Mouse (Mus musculus) midbrain, embryonic 14.5 days (tissue): ENCODE measurements at regions not wholly inside any gene's neighbourhood (a gene's known extent, or its start where the extent isn't known, plus 50 kb on each side); places are given as distances from the start of the nearest gene placed in this dataset.
"Not testable (repeated sequence)": the region's sequence is repeated elsewhere in the genome, so short reads cannot be mapped to it uniquely, and the experiment has no call there.

Experiments
- ATAC-seq: fragments of 200-750 bp; cut with Nextera tagmentation; 2 replicates; pipeline ENCODE4 v1.8.0; 2017; ENCODE audit warnings: moderate number of reproducible peaks, moderate library complexity; ENCODE audit not compliant: low FRiP score, low TSS enrichment
- DNase-seq: peaks from one replicate; pipeline ENCODE4 v3.0.0-alpha.2; 2015
- H3K27ac ChIP-seq: fragments of 300-500 bp; sonication (generic); replicated peaks from 2 replicates; pipeline ENCODE4 v1.5.1; 2014; ENCODE audit warnings: mild to moderate bottlenecking, low read depth, low read length, moderate library complexity
- H3K27me3 ChIP-seq: fragments of 300-500 bp; sonication (generic); 2 replicates; pipeline ENCODE4 v1.6.1; 2014; ENCODE audit warnings: low read length, control low read depth, mixed read lengths; ENCODE audit not compliant: control insufficient read depth, insufficient read depth
- H3K36me3 ChIP-seq: fragments of 300-500 bp; sonication (generic); 2 replicates; pipeline ENCODE4 v1.6.1; 2014; ENCODE audit warnings: low read length, control low read depth; ENCODE audit not compliant: control insufficient read depth, insufficient read depth
- H3K4me1 ChIP-seq: fragments of 300-500 bp; sonication (generic); 2 replicates; pipeline ENCODE4 v1.6.1; 2014; ENCODE audit warnings: mild to moderate bottlenecking, antibody characterized with exemption, low read length, control low read depth; ENCODE audit not compliant: control insufficient read depth, insufficient read depth
- H3K4me2 ChIP-seq: fragments of 300-500 bp; sonication (generic); 2 replicates; pipeline ENCODE4 v1.6.1; 2014; ENCODE audit warnings: mild to moderate bottlenecking, low read length, moderate library complexity
- H3K4me3 ChIP-seq: fragments of 300-500 bp; sonication (generic); replicated peaks from 2 replicates; pipeline ENCODE4 v1.5.1; 2014; ENCODE audit warnings: low read depth, low read length
- H3K9ac ChIP-seq: fragments of 300-500 bp; sonication (generic); replicated peaks from 2 replicates; pipeline ENCODE4 v1.6.1; 2014; ENCODE audit warnings: mild to moderate bottlenecking, low read length, moderate library complexity
- H3K9me3 ChIP-seq: fragments of 300-500 bp; sonication (generic); 2 replicates; pipeline ENCODE4 v1.6.1; 2016; ENCODE audit warnings: low read length, control low read depth, mixed read lengths; ENCODE audit not compliant: control insufficient read depth
- WGBS: fragments of 180-500 bp; shearing (Covaris S2); extraction: QIAGEN DNeasy Blood & Tissue Kit; methylation state at CpG from one replicate; pipeline ENCODE4 v1.1.7; 2014; 5-methylcytosine and 5-hydroxymethylcytosine counted together

DNA sequence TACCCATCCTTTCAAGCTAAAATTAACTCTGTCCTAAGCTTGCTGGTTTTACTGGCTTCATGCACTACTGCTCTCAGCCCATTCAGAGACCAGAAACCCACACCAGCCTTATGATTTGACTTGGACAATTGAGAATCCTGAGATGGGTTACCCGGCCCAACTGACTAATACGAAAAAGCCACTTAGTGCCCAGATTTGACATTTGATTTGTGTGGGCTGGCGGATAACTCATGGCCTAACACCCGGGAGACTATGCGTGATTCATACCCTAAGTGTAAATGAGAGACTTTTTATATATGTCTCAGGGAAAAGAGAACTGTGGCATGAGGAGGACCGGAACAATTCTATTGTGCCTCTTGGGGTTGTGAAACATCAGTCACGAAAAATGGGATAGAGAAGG lies 126.3 kb upstream of the Hpf1 start:
- no peaks in the 10 kb centered on the region for H3K27me3 ChIP-seq
- H3K27ac ChIP-seq: no peak overlapping the region
- no peaks in the 10 kb centered on the region for H3K4me1 ChIP-seq
- 89% methylated on average over 7 of the region's 7 CpGs for WGBS
- no peaks in the 10 kb centered on the region for H3K36me3 ChIP-seq
- H3K4me3 ChIP-seq: no peak overlapping the region
- H3K9me3 ChIP-seq: no peaks in the 10 kb centered on the region
- H3K9ac ChIP-seq: no peak overlapping the region
- no peak overlapping the region for H3K4me2 ChIP-seq
- ATAC-seq: no peak
- no peak for DNase-seq

DNA sequence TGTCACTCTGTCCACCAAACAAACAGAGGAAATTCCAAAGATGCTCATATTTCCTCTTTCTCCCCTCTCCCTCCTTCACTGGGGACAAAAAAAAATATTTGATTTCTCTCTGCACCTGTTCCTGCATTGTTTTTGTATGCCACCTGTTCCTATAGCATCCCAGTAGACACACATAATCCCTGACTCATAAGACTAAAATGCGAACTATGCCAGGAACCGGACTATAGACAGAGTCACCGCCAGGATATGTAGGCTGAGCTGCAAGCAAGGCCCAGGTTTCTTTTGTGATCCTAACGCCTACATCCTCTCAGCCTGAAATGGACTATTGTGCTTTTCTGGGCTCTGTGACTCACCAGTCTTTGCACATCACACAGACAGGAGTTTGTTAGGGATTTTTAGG lies 116.9 kb upstream of the Hpf1 start:
- ATAC-seq (no peak), DNase-seq (no peak)
- Histone ChIP-seq H3K4me3 (no peak overlapping the region), H3K9me3 (no peaks in the 10 kb centered on the region), H3K9ac (no peak overlapping the region), H3K27me3 (no peaks in the 10 kb centered on the region), H3K4me2 (no peak overlapping the region), H3K36me3 (no peaks in the 10 kb centered on the region), H3K27ac (no peak overlapping the region), H3K4me1 (no peaks in the 10 kb centered on the region)
- 63% methylated on average over 4 of the region's 4 CpGs for WGBS

DNA sequence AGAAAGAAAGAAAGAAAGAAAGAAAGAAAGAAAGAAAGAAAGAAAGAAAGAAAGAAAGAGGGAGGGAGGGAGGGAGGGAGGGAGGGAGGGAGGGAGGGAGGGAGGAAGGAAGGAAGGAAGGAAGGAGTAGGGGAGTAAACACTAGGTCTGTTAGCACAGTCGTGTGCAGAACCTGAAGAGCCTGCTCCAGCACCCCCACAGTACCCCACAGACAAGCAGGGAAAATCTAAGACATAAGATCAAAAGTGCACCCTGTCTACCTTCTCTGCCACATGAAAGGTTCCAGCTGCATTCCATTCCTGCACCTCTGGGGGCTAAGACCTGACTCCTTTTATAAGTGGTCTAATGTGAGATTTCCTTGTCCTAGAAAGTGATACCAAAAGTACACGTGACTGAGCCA lies 114.0 kb upstream of the Hpf1 start:
- ATAC-seq: not testable (repeated sequence)

DNA sequence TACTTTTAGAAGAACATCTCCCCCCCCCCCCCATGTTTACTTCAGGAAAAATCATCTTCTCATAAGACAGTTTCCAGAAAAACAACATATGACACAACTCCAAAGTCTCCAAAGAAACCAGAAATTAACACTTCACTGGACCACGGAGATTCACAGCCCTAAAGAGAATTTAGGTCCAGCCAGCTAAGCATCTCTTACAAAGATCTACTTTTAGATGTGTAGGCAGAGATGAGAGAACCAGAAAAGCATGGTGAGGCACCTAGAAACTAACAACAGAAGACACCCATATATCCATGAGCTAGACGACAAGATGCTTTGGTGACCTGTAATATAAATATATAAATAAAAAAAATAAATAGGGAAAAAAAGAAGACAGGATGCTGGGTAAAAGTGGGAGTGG lies 105.2 kb upstream of the Hpf1 start:
- Histone ChIP-seq H3K4me3 (no peak overlapping the region), H3K4me1 (no peaks in the 10 kb centered on the region), H3K27ac (no peak overlapping the region), H3K9ac (no peak overlapping the region), H3K27me3 (no peaks in the 10 kb centered on the region), H3K36me3 (no peaks in the 10 kb centered on the region), H3K9me3 (no peaks in the 10 kb centered on the region), H3K4me2 (no peak overlapping the region)
- no peak for DNase-seq
- 92% methylated on average over 2 of the region's 2 CpGs for WGBS
- no peak for ATAC-seq

More for the DNA sequence above, 114.0 kb upstream of the Hpf1 start:
- H3K9ac ChIP-seq, H3K4me3 ChIP-seq, H3K9me3 ChIP-seq, H3K27ac ChIP-seq, DNase-seq, H3K36me3 ChIP-seq, H3K27me3 ChIP-seq, H3K4me1 ChIP-seq, H3K4me2 ChIP-seq: not testable (repeated sequence)
- 61% methylated on average over 2 of the region's 2 CpGs for WGBS

DNA sequence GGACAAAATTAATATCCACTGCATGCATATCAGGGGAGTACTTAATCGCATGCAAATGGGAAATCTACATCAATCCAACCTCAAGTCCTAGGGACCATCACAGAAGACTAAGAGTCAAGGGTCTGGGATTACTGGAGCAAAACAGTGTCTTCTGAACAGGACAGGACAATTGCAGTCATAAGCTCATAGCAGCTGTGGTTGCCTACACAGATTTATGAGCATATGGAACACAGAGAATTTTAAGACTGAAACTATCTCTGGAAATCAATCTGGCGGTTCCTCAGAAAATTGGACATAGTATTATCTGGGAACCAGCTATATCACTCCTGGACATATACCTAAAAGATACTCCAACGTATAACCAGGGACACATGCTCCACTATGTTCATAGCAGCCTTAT lies 99.8 kb upstream of the Hpf1 start:
- 92% methylated on average over 3 of the region's 3 CpGs for WGBS
- H3K27me3 ChIP-seq: no peaks in the 10 kb centered on the region
- DNase-seq: no peak
- H3K9ac ChIP-seq: no peak overlapping the region
- ATAC-seq: no peak
- H3K4me2 ChIP-seq: no peak overlapping the region
- no peaks in the 10 kb centered on the region for H3K9me3 ChIP-seq
- H3K36me3 ChIP-seq: no peaks in the 10 kb centered on the region
- no peaks in the 10 kb centered on the region for H3K4me1 ChIP-seq
- H3K4me3 ChIP-seq: no peak overlapping the region
- H3K27ac ChIP-seq: no peak overlapping the region

DNA sequence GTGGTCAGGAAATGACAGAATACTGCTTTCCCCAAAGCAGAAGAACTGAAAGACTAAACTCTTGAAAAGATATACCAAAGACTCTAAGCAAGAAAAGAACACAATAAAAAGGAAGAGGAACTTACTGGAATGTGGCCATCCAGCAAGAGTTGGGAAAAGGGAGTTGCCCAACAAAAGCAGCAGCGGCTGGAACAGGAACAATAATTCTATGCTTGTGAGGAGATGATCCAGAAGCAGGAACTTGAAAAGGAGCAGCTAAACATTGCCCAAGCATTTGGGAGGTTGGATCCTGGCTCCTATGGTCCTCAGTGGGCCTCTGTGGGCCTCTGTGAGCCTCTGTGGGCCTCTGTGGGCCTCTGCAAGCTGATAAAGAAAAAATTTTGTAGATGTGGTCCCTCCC lies 97.7 kb upstream of the Hpf1 start:
- Histone ChIP-seq H3K9me3 (no peaks in the 10 kb centered on the region), H3K27ac (no peak overlapping the region), H3K27me3 (no peaks in the 10 kb centered on the region), H3K4me1 (no peaks in the 10 kb centered on the region), H3K36me3 (no peaks in the 10 kb centered on the region), H3K9ac (no peak overlapping the region), H3K4me3 (no peak overlapping the region), H3K4me2 (no peak overlapping the region)
- WGBS: 76% methylated on average over 1 of the region's 1 CpGs
- no peak for ATAC-seq
- no peak for DNase-seq

DNA sequence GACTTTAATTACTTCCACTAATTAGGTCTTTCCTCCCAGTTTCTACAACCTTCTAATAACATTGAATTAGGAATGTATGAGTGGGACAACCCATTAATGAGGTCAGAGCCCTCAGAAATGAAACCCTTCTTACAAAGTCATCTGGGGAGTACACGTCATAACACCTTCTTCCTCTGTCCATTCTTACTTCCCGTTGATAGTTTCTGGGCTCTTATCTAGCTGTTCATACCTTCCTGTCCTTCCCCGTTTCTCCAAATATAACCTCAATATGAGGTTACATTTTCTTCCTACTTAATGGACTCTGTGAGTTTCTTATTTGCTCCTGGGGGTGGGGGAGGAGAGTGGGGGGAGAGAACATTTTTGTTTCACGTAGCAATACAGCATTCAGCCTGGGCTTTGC lies 85.4 kb upstream of the Hpf1 start:
- no peaks in the 10 kb centered on the region for H3K9me3 ChIP-seq
- no peaks in the 10 kb centered on the region for H3K36me3 ChIP-seq
- no peak overlapping the region for H3K27ac ChIP-seq
- no peaks in the 10 kb centered on the region for H3K4me1 ChIP-seq
- H3K9ac ChIP-seq: no peak overlapping the region
- no peak for DNase-seq
- WGBS: 91% methylated on average over 4 of the region's 4 CpGs
- H3K4me3 ChIP-seq: no peak overlapping the region
- H3K4me2 ChIP-seq: no peak overlapping the region
- no peak for ATAC-seq
- no peaks in the 10 kb centered on the region for H3K27me3 ChIP-seq

DNA sequence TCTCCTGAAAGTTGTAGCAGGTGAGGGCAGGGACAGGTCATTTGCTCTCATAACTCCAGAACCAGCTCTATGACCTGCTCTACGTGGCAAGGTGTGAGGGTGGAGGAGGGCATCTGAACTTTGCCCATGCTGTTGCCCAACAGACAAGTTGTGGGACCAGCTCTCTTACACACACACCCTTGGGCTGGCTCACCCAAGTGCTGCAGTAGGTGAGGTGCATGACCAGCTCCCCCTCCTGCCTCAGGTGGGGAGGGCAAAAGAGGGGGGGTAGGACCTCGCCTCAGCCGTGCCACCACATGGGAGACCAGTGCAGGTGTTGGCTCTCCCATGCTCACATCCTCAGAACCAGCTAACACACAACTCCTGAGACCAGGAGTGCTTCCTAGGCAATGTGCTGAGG lies 83.4 kb upstream of the Hpf1 start:
- Histone ChIP-seq H3K9ac (no peak overlapping the region), H3K4me3 (no peak overlapping the region), H3K27me3 (no peaks in the 10 kb centered on the region), H3K27ac (no peak overlapping the region), H3K4me1 (no peaks in the 10 kb centered on the region), H3K9me3 (no peaks in the 10 kb centered on the region), H3K36me3 (no peaks in the 10 kb centered on the region), H3K4me2 (no peak overlapping the region)
- WGBS: 83% methylated on average over 3 of the region's 3 CpGs
- ATAC-seq (peak; percentile 36; the same call in 1 of the 2 replicates), DNase-seq (no peak)

DNA sequence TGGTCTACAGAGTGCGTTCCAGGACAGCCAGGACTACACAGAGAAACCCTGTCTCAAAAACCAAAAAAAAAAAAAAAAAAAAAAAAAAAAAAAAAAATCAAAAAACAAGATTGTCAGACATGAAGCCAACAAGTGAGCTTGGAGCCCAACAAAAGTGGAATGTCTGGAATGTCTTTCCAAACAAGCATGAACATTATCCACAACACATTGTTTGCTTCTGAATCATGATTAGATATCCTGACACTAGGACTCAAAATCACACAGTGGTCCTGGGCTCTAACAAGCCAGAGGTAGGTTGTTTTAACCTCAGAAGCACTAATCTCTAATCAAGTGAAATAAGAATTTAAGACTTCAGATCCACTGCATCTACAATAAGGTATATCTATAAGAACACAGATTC lies 80.4 kb upstream of the Hpf1 start:
- Histone ChIP-seq H3K4me1 (no peaks in the 10 kb centered on the region), H3K27ac (no peak overlapping the region), H3K9me3 (no peaks in the 10 kb centered on the region), H3K4me2 (no peak overlapping the region), H3K4me3 (no peak overlapping the region), H3K9ac (no peak overlapping the region), H3K36me3 (no peaks in the 10 kb centered on the region), H3K27me3 (no peaks in the 10 kb centered on the region)
- 89% methylated on average over 1 of the region's 1 CpGs for WGBS
- ATAC-seq: no peak
- no peak for DNase-seq
